Mouse (Mus musculus): ENCODE data around the gene Prdm10.

Prdm10 gene

DNA sequence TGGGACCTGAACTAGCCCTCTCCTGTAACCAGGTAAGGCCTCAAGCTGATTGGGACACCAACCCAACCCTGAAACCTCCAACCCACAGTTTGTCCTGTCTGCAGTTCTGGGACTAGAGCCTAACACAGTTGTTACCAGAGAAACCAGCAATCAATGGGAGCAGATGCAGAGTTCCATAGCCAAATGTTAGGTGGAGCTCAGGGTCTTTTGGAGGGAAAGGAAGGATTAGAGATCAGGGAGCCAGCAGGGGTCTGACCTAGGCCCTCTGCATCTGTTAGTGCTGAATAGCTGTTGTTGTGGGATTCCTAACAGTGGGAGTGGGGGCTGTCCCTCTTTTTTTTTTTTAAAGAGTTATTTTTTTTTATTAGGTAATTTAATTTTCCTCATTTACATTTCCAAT is 96.3 kb downstream of the Prdm10 start:
- DNase-seq, result no peak

DNA sequence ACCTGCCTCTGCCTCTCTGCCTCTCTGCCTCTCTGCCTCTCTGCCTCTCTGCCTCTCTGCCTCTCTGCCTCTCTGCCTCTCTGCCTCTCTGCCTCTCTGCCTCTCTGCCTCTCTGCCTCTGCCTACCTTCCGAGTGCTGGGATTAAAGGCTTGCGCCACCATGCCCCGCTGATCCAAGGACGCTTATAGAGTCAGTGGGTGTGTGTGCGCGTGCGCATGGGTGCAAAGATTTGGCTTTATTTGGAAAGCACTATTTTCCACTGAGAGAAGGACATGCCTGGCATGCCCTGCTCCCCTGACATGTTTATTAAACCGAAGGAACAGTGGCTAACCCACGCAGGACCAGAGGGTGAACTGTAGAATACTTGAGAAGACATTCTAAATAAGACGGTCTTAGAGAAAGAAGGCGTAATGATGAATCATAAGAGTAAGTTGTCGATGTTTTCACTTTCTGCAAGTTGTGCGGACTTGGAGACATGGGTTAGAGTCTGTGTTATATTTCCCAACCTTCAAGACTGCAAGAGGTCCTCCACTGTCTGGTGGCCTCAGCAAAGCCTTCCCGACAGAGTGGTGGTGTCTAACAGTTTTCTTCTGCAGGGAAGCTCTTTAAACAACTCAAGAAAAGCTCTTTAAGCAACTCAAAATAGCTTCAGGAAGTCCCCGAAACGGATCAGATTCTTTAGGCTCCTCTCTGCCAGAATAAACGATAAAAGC is 104.6 kb downstream of the Prdm10 start:
- DNase-seq, result no peak

DNA sequence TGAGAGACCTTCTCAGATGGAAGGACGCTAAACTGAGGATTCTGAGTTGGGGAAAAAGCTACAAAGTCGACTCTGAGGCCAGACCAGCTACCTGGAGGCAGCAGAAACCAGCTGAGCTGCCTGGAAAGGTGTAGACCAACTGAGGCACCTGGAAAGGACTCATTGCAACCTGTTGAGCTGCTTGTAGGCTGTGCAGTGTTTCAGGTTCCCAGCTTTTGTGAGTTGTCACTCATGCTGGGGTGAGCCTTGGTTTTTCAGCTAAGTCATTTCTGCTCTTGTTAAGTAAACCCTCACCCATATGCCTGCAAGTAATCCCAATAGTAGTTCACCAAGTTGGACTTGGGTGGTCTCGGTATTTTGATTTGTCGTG is 105.1 kb downstream of the Prdm10 start:
- peak in 1 of 2 experiments; percentile 18 for DNase-seq

DNA sequence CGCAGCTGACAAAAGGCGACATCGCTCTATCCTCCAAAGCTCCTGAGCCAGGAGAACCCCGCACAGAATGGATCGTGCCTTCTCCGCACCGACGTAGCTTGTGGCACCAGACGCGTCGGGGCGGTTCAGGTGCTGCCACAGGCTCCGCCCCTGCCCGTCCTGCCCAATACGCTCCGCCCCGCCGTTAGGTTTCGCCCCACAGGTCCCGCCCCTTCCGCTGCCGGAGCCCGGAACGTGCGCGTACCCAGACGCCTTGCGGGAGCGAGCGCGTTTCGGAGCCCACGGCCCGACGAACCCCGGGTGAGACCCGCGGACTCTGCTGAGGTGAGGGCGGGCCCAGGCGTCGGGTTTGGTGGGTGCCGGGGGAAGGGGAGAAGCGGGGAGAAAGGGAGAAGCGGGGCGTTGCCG is 105.6 kb downstream of the Prdm10 start, which contains the start of gene Nfrkb:
Gene Nfrkb, plus strand, starts transcription at position 246 of the 408 bp plus-strand sequence.
- peak; percentile 97 for DNase-seq

DNA sequence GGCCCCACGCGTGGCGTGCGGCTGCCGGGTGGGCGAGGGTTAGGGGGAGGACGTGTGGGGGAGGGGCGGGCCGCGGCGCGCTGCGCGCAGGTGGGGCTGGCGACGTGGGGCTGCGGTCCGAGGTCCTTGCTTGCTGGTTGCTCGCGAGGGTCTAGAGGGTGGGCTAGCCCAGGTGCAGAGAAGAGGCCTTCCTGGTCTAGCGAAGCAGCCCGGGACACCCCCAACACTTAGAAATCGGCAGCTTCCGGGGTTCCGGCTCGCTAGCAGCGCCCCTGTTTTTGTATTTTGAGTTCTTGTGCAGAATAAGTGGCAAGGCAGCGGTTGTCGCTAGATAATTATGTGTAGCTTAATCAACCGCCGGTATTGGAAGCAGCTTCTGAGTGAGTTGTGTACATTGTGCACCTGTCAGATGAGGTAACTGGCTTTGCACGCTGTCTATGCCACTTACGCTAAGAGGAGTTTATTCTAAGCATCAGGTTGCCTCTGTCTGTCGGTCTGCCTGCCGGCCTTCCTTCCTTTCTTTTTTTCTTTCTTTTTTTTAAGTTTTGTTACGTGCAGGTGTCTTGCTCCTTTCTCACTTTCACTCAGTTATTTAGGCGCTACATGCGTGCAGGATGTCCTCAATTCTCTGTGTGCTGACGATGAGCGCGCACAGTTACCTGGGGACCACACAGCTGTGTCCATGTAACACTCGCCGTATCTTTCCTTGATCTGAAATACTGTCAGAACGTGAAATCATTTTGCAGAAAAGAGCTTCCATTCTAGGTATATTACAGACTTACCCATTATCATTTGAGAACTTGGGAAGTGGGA is 106.2 kb downstream of the Prdm10 start:
- DNase-seq, result no peak

DNA sequence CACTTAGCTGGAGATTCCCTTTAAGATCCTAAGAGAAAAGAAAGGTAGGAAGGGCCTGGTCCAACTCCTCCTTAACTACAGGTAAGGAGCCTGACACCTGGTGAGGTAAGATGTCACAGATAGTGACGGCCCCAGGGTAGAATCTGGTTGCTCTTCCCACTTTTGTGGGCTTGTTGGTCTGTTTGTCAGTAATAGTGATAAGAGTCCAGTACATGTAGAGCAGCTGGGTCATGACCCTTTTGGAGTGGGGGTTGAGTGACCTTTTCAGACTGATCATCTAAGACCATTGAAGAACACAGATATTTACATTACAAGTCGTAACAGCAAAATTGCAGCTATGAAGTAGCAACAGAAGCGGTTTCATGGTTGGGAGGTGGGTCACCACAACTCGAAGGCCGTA is 106.9 kb downstream of the Prdm10 start:
- no peak for DNase-seq

DNA sequence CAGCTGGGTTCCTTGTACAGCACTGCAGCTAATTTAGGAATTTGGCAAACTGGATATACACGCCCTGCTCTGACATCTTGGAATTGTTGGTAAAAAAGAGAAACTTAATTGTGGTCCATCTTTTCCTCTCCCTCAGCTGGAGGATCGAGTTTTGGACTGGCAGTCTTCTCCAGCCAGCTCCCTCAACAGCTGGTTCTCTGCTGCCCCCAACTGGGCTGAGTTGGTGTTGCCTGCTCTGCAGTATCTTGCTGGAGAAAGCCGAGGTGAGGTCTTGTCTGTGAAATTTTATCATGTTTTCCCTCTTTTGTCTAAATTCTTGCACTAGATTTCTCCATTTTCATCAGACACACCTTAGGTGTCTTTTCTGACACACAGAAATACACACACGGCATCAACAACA is 120.1 kb downstream of the Prdm10 start:
- peak; percentile 75 to 85 for DNase-seq

DNA sequence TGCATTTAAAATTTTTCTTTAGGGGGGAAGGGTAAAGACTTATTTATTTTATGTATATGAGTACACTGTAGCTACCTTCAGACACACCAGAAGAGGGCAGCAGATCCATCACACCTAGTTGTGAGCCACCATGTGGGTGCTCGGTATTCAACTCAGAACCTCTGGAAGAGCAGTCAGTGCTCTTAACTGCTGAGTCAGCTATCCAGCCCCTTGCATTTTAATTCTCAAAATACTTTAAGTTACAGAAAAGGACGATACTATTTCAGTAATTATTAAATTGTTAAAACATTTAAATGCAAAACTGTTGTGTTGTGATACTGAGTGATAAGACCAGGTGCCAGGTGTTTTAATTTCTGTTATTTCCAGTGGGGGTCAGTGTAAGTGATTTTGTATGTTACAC is 124.0 kb downstream of the Prdm10 start:
- DNase-seq, result no peak

DNA sequence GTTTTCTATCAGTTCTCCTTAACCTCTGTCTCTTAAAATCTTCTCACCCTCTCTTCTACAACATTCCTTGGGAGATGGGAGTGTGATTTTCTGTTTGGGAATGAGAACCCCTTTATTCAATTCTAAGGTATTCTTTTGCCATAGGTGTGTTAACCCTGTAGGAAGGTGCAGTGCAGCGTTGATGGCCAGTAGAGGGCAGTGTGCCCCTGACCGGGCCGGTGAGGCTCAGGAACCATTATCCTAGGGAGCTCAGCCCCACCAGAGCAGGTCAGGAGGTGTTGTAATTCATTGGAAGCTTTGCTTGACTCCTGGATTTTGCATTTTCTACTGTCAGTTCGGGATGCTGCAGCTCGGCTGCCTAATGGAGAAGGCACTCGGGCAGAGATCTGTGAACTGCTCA is 124.9 kb downstream of the Prdm10 start:
- peak; percentile 50 for DNase-seq

DNA sequence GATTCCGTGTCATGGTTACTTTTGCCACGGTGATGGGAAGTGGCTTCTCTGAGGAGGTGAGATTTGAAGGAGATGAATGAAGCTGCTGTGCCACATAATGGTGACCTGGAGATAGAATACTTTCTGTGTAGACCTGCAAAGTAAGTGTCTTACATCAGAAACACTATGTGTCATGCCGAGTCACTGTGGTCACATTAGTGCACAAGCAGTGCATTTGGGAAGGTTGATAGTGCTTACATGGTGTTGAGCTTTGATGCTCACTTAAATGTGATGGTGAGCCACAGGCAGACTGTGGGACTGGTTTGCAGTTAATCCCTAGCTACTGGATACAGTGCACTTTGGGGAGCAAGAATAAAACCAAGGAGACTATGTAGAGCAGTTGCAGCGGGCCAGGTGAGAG is 131.8 kb downstream of the Prdm10 start:
- DNase-seq, result no peak

DNA sequence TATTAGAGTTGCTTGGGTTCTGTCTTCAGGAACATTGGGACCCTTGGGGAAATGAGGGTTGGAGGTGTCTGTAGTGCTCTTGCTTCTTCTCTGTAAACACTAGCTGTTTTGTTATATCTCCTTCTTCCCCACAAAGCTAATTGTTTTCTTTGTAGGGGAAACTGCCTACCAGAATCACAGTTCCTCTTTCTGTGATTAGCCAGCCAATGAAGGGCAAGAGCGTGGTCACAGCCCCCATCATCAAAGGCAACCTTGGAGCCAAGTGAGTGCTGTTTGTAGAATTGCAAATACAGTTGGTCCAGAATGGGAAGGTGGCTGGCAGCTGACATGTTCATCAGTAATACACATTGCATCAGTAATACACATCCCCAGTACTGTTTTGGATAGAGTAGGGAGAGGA is 138.5 kb downstream of the Prdm10 start:
- DNase-seq, result no peak

DNA sequence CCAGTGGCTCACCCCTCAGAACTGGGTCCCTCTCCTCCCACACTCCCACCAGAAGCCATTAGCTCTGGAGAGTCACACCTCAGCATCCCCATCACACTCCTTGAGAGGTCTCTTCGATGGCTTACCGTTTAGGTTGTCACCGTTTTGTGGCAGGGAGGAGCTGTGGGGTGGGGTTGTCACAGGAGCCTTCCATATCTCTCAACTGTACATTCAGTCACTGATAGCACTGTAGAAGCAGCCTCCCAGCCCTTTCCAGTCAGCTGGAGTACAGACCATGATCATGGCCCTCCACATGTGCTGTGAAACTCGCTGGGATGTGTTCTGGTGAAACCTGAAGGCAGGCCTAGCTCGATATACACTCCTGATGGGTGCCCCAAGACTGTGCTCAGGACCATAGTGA is 141.8 kb downstream of the Prdm10 start:
- no peak for DNase-seq

DNA sequence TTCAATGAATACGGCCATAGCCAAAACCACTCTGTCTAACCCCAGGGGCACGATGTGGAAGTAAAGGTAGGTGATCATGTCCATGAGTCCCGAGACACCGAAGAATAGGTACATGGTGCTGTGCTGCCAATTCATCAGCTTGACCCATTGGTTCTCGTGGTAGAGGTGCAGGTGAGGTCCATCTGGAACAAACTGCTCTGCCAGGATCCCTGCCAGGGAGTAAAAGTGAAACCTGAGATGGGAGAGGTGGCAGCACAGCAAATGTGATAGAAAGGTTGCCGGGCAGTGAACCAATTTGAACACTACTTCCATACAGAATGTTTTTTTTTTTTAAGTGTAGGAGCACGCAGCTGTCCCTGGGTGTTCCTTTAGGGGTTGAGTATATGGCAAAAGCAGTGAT is 148.6 kb downstream of the Prdm10 start:
- DNase-seq, result no peak

DNA sequence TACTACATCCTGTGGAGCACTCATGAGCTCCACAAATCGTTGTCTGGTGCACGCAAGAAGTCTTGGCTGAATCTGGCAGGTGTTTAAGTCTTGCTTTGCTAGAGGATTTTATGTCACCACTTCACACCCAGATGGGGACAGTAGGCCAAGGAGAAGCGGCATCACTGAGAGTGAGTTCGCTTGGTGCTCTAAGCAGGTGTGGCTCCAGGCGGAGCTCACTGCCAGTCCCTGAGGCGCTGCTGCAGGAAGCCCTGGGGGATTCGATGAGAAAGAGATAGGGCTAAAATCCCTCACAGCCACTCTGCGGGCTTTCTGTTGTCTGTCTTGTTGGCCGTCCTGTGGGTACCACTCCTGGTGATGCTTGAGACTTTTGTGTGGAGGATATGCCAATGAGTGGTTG is 149.7 kb downstream of the Prdm10 start:
- no peak for DNase-seq

All from cerebellum, postnatal 14 days (tissue).